Mouse (Mus musculus) CD4-positive helper T cell, adult 2 months (primary cell): ENCODE data around the gene Vwa5b2.

Source experiments
- DNase-seq: peaks from one replicate; pipeline ENCODE4 v3.0.0-alpha.2; 2012; ENCODE audit warnings: low read depth, missing footprints, low spot score

Vwa5b2 gene

DNA sequence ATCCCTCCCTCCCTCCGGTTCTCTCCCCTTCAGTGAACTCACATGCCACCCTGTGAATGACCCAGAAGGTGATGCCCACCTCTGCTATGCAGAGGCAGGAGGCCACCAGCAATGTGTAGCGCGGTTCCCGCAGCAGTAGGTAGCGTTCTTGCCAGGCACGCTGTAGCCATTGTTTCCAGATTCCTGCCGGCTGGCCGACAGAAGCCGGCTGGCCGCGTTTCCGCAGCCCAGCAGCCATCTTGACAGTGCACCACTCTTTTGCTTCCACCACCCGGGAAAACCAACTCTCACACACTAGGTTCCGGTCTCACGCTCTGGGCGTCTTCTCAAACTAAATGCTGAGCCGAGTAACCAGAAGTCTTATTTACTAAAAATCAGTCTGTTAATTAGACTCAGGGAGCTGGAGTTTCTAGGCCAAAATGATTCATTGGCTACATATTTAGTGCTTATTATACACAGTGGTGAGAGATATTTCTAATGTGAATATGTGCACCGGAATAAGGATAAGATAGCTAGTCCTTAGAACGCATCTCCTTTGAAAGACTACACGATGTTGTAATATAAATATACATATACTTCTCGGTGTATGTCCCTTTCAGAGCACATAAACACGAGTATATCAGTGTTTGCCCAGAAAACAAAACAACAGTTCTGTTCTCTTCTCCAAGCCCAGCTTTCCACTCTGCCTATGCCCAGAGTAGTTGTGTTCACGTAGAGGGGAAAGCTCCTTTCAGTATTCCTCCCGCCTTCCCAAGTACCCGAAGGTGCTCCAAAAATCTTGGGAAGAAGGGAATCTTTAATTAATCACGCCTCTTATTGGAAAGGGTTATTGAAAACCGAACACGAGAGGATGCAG is 21.5 kb downstream of the Vwa5b2 start:
- DNase-seq: peak; percentile 89

DNA sequence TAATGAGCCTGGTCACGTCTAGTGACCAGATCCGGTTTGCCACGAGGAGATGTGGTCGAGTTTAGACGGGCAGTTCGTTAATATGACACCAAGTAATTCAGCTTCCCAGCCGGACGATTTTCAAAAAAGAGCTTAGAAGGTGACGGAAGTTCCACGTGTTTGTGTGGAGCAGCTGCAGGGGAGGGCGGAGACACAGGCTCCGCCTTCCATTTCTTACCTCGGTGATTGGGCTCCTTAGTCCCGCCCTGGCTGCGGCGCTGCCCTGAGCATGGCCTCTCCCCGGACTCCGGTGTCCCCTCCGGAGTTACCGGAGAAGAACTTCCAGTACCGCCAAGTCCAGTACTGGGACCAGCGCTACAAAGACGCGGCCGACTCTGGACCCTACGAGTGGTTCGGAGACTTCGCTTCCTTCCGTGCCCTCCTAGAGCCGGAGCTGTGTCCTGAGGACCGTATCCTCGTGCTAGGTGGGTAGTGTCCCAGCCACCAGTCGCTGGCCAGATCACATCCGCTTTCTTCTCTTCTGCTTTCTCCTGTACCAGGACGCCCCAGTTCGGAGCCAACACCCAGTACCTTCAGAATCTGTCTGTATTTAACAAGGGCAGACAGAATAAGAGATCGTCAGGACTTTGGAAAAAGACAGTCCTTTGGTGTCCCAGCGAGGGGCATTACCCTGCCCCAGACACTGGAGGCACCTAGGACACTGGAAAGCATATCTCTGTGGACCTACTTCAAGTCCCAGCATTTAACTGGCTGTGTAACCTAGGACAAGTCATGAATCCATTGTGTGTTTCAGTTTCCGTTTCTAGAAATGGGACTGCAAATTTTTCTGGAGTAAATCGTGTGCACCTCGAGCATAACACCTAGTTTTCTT is 22.3 kb downstream of the Vwa5b2 start, which contains the start of the genes Eef1akmt4, Gm49333 and Alg3:
Eef1akmt4 (plus strand) TSS at position 237 of the 871 bp plus-strand sequence.
Gm49333 (plus strand) TSS at position 254 of the 871 bp plus-strand sequence.
Alg3 (minus strand) TSS at position 379 of the 871 bp plus-strand sequence.
- peak; percentile 93 for DNase-seq

DNA sequence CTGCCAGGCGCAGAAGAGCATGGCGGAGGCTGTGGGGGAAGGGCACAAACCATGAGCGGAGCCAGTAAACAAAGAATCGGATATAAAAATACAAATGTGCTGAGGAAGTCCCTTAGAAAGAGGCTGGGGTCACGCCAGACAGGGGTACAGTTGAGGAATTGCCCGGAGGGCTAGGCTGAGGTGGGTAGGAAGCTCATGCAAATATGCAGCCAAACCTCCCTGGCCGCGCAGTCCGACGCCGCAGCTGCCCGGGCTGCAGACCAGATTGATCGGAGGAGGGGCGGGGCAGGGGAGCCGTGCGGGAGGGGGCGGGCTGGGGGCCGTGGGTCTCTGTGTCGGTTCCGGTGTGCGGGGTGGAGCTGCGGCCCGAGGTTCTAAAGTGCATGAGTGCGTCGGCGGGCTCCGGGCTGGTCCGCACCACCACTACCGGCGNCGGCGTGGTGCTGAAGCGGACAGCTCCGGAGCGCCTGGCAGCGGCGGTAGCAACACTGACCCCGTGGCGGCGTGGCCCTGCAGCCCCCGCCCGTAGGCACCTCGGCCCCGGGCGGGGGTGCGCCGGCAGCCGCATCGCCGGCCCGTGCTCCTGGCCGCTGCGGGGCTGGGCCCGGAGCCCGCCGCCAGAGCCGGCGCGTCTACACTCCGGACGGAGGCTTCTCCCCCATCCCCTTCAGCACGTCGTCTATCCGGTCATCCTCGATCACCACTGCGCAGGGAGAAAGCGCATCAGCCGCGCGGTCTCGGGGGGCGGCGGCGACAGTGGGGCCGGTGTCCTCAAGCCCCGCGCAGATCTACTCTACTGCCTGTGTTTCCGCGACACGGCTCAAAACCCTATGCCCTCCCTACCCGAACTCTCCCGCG is 30.5 kb downstream of the Vwa5b2 start:
- peak; percentile 40 for DNase-seq

DNA sequence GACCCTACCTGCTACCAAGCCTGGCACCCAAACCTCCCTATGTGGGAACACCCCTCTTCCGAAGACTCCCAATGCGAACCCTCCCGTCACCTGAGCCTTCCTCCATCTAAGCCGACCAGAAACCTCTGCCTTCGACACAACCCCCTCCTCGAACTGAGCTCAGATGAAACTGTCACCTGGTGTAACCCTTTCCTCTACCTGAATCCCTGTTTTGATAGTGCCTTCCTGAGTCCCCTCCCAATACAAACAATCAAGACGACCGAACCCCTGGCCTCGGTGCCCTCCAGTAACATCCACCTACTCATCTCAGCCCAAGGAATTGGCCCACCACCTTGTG is 31.1 kb downstream of the Vwa5b2 start:
- DNase-seq: peak; percentile 14

DNA sequence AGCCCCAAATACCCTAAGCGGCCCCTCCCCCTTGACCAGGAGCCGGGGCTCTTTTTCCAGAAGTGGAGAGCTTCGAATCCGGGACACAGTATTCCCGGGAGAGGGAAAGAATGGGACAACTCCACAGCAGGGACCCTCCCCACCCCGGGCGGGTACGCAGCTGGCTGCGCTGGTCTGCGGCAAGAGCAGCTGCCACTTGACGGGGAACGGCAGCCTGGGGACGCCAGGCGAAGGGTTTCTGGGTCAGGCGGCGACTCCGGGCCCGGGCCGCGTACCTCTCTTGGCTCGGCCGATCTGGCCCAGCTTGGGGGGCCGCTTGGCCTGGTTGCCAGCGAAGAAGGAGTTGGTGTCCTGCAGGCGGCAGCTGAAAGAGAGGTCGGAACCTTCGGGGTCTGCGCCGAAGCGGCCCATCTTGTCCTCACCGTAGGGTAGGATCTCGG is 31.5 kb downstream of the Vwa5b2 start:
- DNase-seq: no peak

DNA sequence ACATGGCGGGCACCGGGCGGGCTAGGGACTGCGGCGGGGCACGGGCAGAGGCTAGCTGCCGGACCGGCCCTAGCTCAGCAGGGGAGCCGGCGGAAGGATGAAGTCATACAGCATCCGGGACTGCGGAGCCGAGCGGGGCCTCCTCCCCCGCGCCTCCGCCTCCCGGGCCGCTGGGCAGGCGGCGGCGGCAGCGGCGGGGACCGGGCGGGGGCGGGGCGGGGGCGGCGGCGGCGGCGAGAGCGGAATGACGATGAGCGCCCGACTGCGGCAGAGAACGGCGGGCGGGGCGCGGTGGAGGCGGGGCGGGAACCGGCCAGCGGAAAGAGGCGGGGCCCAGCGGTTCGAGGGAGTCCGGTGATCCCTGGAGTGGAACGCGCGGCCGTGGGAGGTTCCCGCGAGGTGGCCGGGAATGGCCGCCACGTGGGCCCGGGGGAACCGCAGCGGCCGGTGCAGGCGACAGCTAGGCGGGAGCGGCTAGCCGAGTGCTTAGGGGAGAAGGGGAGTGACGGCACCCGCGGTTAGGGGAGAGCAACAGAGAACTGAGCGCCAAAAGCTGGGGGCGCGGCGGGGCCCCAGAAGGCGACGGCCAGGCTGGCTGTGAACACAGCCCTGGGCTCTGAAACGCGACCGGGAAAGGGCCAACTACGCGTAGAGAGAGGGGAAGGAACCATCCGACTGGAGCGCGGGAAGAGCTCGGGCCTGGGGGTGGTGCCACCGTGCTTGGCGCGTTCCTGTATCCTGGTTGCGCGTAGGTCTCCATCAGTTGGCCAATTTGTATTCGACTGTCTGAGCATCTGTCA is 32.1 kb downstream of the Vwa5b2 start, which contains the start of gene Camk2n2:
Camk2n2 (minus strand) TSS at position 97 of the 800 bp plus-strand sequence.
- DNase-seq: peak; percentile 59

DNA sequence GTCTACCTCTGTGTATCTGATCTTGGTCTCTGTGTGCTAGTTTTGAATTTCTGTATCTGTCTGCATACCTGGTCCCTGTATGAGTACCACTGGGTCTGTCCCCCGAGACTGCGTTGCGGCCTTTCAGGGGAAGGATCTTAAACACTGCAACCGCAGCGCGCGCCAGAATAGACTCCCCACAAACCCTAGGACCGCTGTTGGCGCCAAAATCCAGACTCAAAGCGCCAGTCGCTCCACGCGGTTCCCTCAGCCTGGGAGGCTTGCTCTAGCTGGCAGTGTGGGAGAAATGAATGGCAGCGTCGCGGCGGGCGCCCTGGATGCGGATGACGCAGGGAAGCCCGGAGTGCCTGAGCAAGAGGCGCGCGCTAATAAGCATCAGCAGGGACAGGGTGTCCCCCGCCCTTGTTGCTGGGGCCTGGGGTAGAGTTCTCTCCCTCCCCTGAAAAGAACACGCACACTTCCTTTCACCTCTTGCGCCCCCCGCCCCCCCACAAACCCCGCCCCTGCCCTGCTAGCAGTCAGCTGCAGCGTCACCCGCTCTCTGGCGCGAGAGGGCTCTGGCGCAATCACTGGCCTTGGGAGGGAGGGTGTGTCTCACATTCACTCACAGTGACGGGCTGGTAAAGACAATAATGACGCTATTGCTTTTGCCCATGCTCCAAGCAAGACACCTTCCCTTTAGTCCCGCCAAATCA is 32.9 kb downstream of the Vwa5b2 start:
- DNase-seq: peak; percentile 56

DNA sequence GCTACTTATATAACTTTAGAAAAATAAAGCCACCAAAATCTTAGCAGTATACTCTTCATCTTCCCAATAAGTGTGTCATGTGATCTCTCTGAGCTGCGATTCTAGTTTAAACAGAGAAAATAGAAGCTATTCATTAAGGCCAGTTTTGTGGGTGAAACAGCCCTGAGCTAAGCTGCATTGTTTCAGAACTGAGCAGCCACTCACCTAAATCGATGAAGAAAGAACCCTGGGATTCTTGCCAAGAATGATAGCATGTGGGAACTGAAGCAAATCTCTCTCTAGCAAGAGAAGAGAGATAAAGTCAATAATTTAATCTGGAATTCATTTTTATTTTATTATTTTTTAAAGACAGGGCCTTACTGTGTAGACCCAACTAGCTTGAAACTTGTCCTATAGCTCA is 33.9 kb downstream of the Vwa5b2 start:
- no peak for DNase-seq

DNA sequence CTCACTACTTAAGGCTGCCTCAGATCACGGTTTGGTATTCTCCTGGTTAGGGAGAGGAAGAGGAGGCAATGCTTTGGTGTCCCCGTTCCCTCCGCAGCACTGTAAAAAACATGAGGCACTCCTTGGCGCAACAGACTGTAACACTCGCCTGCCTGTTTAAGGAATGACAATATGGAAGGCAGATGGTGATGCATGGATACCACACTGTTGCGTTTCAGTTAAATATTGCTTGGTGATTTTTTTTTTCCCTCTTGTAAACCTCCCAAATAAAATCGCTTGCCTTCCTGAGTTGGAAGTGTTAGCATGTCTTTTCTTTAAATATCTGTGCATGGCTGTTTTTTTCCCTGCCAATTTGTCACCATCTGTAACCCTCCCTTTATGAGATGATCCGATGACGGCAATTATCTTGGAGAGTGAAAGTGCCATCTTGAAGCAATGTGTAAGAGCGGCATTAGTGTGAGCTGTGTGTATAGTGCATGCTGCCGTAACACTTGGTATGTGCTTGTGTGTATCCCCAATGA is 39.7 kb downstream of the Vwa5b2 start:
- no peak for DNase-seq

DNA sequence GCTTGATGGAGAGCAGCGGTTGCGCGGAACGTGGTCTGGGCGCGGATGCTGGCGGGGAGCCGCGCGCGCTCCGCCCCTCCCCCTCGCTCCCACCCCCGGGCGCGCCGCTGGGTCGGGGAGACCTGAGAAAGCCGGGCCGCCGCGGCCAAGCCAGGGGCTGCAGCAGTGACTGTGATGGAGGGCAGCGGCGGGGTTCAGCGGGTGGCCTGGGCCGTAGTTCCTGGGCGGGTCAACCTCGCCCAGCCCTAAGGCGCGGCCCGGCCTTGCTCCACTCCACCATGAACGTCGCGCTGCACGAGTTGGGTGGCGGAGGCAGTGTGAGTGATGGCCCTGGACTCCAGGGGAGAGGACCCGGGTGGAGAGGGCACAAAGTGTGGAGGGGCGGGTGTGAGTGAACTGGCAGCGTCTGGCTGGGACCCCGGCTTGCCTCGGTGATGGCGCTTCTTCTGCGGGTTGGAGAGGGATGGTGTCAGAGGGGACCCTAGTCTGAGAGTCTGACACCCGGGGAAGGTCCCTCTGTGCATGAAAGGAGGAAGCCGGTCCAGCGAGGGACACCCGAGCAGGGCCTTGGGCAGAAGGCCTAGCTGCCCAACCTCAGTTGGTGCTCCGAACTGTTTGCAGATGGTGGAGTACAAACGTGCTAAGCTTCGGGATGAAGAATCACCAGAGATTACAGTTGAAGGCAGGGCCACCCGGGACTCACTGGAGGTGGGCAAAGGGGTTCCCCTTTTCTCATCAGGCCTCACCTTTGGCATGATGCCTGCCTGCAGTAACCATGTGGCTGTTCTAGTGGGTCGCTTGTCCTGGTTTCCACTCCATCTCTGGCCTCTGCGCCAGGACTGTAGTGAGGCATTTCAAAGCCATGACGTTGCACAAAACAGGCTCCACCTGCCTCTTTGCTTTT is 40.7 kb downstream of the Vwa5b2 start, which contains the start of gene Ece2:
Ece2 (plus strand) TSS at position 98 of the 904 bp plus-strand sequence.
- DNase-seq: no peak

DNA sequence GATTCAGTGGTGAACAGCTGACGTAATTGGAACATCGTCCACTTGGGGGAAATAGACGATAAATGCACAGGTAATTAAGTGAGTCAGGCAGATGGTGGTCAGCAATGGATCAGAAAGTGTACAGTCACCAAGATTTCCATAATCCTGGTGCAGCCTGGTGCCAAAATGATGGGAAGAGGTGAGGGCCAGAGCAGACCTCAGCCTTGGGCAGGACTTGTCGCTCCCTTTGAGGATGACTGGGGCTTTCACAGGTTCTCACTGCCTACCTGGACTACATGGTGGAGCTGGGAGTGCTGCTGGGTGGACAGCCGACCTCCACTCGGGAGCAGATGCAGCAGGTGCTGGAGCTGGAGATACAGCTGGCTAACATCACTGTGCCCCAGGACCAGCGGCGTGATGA is 48.1 kb downstream of the Vwa5b2 start:
- no peak for DNase-seq

DNA sequence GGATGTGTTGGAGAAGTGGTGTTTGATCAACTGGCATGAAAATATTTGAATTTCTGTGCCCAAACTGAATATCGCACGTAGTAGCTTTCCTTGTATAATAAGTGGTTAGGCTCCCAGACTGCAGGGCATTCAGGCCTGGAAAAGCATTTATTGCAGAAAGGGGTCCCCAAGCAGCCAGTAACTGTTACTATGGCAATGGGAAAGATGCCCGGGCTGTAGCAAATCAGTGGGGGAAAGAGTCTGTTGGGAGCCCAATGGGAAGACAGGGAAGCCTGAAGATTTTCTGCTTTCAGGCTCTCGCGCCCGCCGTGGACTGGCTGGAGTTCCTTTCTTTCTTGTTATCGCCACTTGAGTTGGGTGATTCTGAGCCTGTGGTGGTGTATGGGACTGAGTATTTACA is 49.1 kb downstream of the Vwa5b2 start:
- no peak for DNase-seq

DNA sequence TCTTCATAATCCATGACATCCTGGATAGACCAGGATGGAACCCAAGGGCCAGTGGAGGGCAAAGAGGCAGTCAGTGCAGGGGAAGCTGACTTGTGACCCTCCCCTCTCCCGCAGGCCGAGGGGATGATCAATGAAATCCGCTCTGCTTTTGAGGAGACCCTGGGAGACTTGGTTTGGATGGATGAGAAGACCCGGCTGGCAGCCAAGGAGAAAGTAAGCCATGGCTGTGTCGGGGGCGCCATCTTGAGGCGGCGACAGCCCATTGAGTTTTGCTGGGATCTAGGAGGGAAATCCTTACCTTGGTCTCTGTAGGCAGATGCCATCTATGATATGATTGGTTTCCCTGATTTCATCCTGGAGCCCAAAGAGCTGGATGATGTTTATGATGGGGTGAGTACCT is 52.9 kb downstream of the Vwa5b2 start:
- peak; percentile 43 for DNase-seq

DNA sequence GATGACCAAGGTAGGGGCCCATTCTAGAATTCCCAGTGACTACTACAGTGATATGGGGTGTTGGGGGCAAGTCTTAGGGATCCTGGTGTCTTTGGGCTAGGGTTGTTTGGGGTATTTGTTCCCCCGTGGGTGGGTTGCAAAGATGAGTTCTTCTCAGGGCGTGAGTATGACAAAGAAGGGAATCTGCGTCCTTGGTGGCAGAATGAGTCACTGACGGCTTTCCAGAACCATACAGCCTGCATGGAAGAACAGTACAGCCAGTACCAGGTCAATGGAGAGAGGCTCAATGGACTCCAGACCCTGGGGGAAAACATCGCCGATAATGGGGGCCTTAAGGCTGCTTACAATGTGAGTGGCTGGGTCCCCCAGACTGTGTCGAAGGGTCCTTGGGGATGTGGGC is 54.6 kb downstream of the Vwa5b2 start:
- DNase-seq: no peak

DNA sequence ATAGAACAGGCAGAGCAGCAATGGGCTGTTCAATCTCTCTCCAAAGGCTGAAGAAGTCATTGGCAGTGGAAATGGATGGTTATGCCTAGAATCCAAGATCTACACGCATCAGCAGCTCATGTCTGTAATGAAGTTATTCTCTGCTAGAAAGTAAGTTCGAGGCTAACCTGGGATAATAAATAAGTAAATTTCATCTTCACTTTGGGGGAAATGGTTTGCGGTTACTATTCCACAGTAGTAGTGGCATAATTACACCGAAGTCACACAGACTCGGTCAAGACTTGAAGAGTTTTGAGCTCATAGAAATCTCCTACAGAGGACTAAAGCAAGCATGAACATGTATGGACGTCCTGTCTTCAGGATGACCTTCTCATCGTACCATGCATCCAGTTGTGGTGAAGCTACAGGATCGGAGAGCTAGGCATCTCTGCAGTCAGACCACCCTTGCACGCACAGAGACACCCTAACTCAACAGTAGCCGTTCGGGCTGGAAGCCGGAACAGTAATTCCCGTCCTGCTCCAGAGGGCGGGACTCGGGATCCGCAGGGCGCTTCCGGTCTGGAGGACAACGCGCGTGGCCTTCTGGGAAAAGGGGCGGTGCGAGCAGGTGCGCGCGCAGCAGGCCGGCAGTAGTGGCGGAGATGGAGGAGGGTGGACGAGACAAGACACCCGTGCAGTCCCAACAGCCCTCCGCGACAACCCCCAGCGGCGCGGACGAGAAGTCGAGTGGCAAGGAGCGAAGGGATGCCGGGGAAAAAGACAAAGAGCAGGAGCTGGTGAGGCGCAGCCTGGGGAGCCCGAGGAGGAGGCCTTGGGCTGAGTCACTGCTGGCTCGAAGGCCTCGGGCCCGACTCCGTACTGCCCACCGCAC is 62.0 kb downstream of the Vwa5b2 start, which contains the start of gene Psmd2:
Psmd2 (plus strand) TSS at position 577 of the 871 bp plus-strand sequence.
- peak; percentile 91 for DNase-seq

DNA sequence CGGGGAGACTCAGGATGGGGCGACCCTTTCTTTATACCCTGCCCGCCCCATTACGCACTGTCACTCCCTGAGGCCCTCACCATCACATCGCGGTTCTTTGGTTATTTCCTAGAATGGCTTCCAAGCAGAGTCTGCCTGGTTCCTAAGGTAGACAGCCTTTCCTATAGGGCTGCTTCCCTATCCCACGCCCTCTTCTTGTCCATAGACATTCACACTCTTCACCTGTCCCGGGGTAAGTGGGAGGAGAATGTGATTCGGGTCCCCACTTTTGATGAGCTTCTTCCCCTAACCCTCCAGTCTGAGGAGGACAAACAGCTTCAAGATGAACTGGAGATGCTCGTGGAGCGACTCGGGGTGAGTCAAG is 62.7 kb downstream of the Vwa5b2 start:
- no peak for DNase-seq

DNA sequence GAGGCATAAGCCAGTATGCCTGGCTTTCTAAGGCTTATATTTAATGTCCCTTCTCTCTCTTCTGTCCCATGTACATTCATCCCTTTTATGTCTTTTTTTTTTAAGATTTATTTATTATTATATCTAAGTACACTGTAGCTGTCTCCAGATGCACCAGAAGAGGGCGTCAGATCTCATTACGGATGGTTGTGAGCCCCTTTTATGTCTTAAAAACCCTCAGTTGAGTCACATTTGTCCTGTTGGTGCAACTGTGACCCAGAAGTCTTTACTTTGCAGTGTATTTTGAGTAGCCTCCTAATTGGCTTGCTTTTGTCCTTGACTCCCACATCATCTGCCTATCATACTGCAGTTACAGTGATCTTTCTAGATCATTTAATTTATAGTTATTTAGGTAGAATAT is 64.0 kb downstream of the Vwa5b2 start:
- DNase-seq: no peak
